Mouse (Mus musculus) liver, postnatal 0 days (tissue): ENCODE results near the gene Scg5. TPM values are rescaled to one million over a fixed set of nuclear protein-coding genes. Genes with fewer than 3 reads are reported as not detected.
A peak's percentile ranks its signal among the peaks of the same experiment; 100 is the strongest.

Experiments used
- ATAC-seq: fragments of 200-750 bp; cut with Nextera tagmentation; 2 replicates; pipeline ENCODE4 v1.8.0; 2017; ENCODE audit warnings: mild to moderate bottlenecking, moderate library complexity
- DNase-seq: peaks from one replicate; pipeline ENCODE4 v3.0.0-alpha.2; 2016
- H3K27ac ChIP-seq: fragments of 300-500 bp; sonication (generic); 2 replicates; pipeline ENCODE4 v1.5.1; 2014; ENCODE audit warnings: antibody characterized with exemption, moderate library complexity, mild to moderate bottlenecking, low read depth
- H3K27me3 ChIP-seq: fragments of 300-500 bp; sonication (generic); 2 replicates; pipeline ENCODE4 v1.6.1; 2014; ENCODE audit warnings: low read length, control low read depth, mixed read lengths; ENCODE audit not compliant: insufficient read depth
- H3K36me3 ChIP-seq: fragments of 300-500 bp; sonication (generic); replicated peaks from 2 replicates; pipeline ENCODE4 v1.6.1; 2014; ENCODE audit warnings: mild to moderate bottlenecking, control low read depth, low read length, moderate library complexity, mixed read lengths; ENCODE audit not compliant: insufficient read depth
- H3K4me1 ChIP-seq: fragments of 300-500 bp; sonication (generic); 2 replicates; pipeline ENCODE4 v1.6.1; 2014; ENCODE audit warnings: antibody characterized with exemption, mild to moderate bottlenecking, control low read depth; ENCODE audit not compliant: insufficient read depth
- H3K4me2 ChIP-seq: fragments of 300-500 bp; sonication (generic); 2 replicates; pipeline ENCODE4 v1.6.1; 2014; ENCODE audit warnings: low read depth, mild to moderate bottlenecking, low read length, moderate library complexity, mixed read lengths
- H3K4me3 ChIP-seq: fragments of 300-500 bp; sonication (generic); 2 replicates; pipeline ENCODE4 v1.5.1; 2014; ENCODE audit warnings: low read depth, low read length
- H3K9ac ChIP-seq: fragments of 300-500 bp; sonication (generic); replicated peaks from 2 replicates; pipeline ENCODE4 v1.6.1; 2014; ENCODE audit warnings: mild to moderate bottlenecking, moderate library complexity
- H3K9me3 ChIP-seq: fragments of 300-500 bp; sonication (generic); 2 replicates; pipeline ENCODE4 v1.6.1; 2016; ENCODE audit warnings: mild to moderate bottlenecking, control low read depth, low read length, mixed read lengths
- CTCF ChIP-seq: sonication (generic); IDR thresholded peaks from 2 replicates; pipeline ENCODE4 v1.5.1; 2016; ENCODE audit warnings: antibody characterized with exemption, low read depth
- EP300 ChIP-seq: IDR thresholded peaks from 2 replicates; pipeline ENCODE4 v1.6.1; 2016; ENCODE audit warnings: antibody characterized with exemption, low read depth, mild to moderate bottlenecking
- WGBS: fragments of 180-500 bp; shearing (Covaris S2); extraction: QIAGEN DNeasy Blood & Tissue Kit; methylation state at CpG from one replicate; pipeline ENCODE4 v1.1.7; 2014; ENCODE audit not compliant: insufficient replicate concordance; 5-methylcytosine and 5-hydroxymethylcytosine counted together
- polyA plus RNA-seq: library from polyadenylated mRNA; unstranded; fragments of >200 nt; fragmentation: Nextera tagmentation; extraction: Ambion mirVana; gene quantifications from 2 replicates; pipeline ENCODE4 v1.2.1, GENCODE M21; 2015

The Scg5 gene
- polyA plus RNA-seq, 1 experiment from 2014 or later: 0.14 TPM

DNA sequence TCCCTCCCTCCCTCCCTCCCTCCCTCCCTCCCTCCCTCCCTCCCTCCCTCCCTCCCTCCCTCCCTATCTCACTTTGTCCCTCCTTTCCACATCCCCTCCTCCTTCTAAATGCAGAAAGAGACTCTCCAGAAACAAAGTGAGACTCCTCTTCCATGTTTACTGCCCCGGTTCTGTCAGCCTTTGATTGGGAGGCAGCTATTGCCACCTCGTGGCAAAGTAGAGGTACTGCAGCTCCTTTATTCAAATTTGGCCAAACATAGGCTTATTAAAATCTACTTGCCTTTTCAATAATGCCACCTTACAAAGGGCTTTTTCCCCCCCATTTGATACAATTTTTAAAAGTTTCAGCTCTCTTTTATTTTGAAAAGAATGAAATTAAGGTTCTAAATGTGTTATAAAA is 5.0 kb downstream of the Scg5 start:
- no peak overlapping the region for H3K4me3 ChIP-seq
- no peak overlapping the region for H3K9ac ChIP-seq
- ATAC-seq: no peak
- H3K4me2 ChIP-seq: no peak overlapping the region
- H3K4me1 ChIP-seq: no peaks in the 10 kb centered on the region
- TF ChIP-seq CTCF (peak; percentile 89), EP300 (no peak)
- no peak for DNase-seq
- no peak overlapping the region for H3K27ac ChIP-seq
- no peaks in the 10 kb centered on the region for H3K27me3 ChIP-seq
- H3K9me3 ChIP-seq: no peaks in the 10 kb centered on the region
- no peaks in the 10 kb centered on the region for H3K36me3 ChIP-seq
- WGBS: 0% methylated on average over 2 of the region's 2 CpGs

DNA sequence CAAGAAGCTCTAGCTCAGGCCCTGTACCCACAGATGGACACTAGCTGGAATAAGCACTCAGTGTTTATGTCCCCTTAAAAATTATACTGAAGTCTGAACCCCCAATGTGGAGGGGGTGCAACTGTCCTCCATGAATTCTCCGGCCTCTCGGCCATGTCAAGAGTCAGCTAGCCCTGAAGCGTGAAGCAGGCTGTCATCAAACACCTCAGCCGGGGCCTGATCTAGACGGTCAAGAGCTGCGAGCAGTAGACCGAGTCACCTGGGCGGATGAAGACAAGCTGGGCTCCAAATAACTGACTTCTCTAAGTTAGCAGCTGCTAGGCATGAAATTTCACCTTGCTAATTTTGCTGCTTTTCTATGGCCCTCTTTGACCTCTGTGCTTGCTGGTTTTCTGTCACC is 6.6 kb downstream of the Scg5 start:
- ATAC-seq (no peak), DNase-seq (no peak)
- Histone ChIP-seq H3K4me2 (no peak overlapping the region), H3K9ac (no peak overlapping the region), H3K4me1 (no peaks in the 10 kb centered on the region), H3K36me3 (no peaks in the 10 kb centered on the region), H3K27ac (no peak overlapping the region), H3K9me3 (no peaks in the 10 kb centered on the region), H3K27me3 (no peaks in the 10 kb centered on the region), H3K4me3 (no peak overlapping the region)
- TF ChIP-seq CTCF (no peak), EP300 (no peak)
- WGBS: 87% methylated on average over 8 of the region's 8 CpGs

DNA sequence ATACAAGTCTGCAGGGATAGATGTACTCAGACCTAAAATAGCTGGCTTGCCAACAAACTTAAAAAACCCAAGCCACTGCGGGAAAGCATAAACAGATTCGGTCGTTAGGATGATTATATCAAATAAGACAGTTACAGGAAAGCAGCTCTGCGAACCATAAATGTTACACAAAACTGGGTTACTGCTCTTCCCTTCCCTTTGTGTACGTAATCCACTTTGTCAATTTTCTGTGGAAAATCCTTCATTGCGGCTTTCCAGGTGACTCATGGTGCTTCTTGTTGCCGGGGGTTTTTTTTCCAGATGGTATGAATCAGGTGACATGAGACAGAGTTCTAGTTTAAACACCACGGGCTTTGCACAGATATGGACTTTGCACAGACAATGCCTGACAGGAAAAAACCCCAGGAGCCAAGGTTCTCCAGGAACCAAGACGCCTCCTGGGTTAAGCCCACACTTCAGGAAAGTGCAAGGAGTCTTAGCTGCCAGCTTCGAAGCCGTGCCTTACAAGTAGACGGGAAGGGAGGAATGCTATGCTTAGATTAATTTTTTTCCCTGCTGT is 7.7 kb downstream of the Scg5 start:
- H3K4me2 ChIP-seq: no peak overlapping the region
- TF ChIP-seq EP300 (no peak), CTCF (no peak)
- no peaks in the 10 kb centered on the region for H3K9me3 ChIP-seq
- H3K27me3 ChIP-seq: no peaks in the 10 kb centered on the region
- no peak overlapping the region for H3K4me3 ChIP-seq
- no peak overlapping the region for H3K9ac ChIP-seq
- H3K4me1 ChIP-seq: no peaks in the 10 kb centered on the region
- no peaks in the 10 kb centered on the region for H3K36me3 ChIP-seq
- 0 out of 2 replicates have a peak, but pooled peaks have one; percentile 31 for ATAC-seq
- WGBS: 69% methylated on average over 12 of the region's 12 CpGs
- DNase-seq: no peak
- H3K27ac ChIP-seq: no peak overlapping the region

- Histone ChIP-seq H3K27me3 (no peaks in the 10 kb centered on the region), H3K9ac (no peak overlapping the region), H3K4me2 (no peak overlapping the region), H3K4me3 (no peak overlapping the region), H3K4me1 (no peaks in the 10 kb centered on the region), H3K27ac (no peak overlapping the region), H3K36me3 (no peaks in the 10 kb centered on the region), H3K9me3 (no peaks in the 10 kb centered on the region)
- peak; percentile 50 for ATAC-seq
- no peak for DNase-seq
- TF ChIP-seq EP300 (no peak), CTCF (no peak)
- WGBS: 77% methylated on average over 15 of the region's 15 CpGs
These were observed 8.8 kb downstream of the Scg5 start for GRCm38 (mm10) chr2:113820117-113820516.

DNA sequence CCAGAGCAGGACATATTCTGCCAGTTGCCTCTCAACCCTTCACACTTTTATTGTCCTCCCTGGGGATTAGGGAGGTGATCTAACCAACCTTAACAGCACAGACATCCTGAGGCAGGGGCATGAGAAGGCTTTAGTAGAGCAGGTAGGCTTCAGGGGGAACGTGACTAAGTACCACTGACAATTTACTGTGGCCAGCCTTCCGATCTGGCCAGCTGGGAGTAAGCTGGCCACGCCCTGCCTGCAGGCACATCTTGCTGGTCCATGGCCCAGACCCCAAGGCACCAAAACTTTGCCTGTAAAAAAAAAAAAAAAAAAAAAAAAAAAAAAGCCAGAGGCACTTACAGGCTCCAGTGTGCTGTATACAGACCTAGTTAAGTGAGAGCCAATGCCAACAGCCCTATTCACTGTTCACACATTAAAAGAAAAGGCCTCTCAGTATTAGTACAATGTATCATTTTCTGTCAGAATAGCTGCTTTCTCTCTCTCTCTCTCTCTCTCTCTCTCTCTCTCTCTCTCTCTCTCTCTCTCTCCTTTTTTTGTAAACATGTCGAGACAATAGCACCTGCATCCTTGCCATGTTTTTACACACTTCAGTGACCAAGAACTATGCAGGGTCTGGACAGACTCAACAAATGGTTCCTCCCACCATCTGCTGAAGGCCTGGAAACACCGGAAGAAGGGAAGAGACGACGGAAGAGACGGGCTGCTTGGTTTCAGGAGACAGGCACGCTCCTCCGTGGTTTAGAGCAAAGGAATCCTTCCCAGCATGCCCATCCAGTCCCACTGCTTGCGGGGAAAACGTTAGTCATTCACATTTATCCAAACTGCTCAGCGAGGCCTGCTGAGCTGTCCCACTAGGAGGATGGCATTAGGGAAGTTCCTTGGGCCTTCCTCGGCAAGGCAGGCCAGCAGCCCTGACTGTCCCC is 11.0 kb downstream of the Scg5 start:
- Histone ChIP-seq H3K36me3 (no peaks in the 10 kb centered on the region), H3K9ac (no peak overlapping the region), H3K4me2 (no peak overlapping the region), H3K9me3 (no peaks in the 10 kb centered on the region), H3K4me3 (no peak overlapping the region), H3K4me1 (no peaks in the 10 kb centered on the region), H3K27ac (no peak overlapping the region), H3K27me3 (no peaks in the 10 kb centered on the region)
- no peak for ATAC-seq
- WGBS: 79% methylated on average over 14 of the region's 14 CpGs
- DNase-seq: no peak
- TF ChIP-seq CTCF: no peak
- no peak for TF ChIP-seq EP300

DNA sequence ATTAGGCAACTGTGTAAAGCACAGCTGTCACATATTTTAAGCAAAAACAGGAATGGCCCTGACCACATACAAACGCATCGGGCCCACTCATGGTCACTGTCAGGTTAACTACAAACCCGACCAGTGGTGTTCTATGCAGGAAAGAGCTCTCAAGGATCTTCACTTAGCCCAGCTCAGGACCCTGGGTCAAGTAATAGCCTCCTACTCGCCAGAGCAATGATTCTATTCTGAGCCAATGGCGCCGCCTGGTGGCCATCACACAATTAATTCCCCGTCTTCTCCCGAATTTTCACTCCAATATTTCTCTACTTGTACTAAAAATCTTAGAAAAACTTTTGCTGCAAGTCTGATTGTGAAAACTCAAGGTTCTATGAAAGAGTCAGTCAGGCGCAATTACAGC is 21.3 kb downstream of the Scg5 start:
- ATAC-seq: no peak
- Histone ChIP-seq H3K36me3 (no peaks in the 10 kb centered on the region), H3K27me3 (no peaks in the 10 kb centered on the region), H3K9ac (no peak overlapping the region), H3K9me3 (no peaks in the 10 kb centered on the region), H3K4me1 (no peaks in the 10 kb centered on the region), H3K27ac (no peak overlapping the region), H3K4me3 (no peak overlapping the region), H3K4me2 (no peak overlapping the region)
- WGBS: 19% methylated on average over 9 of the region's 9 CpGs
- DNase-seq: peak; percentile 70
- TF ChIP-seq EP300 (no peak), CTCF (peak; percentile 74)
